Mouse (Mus musculus): ENCODE results near the gene Tnfrsf13b. TPM values are rescaled to one million over a fixed set of nuclear protein-coding genes. Genes with fewer than 3 reads are reported as not detected.

The Tnfrsf13b gene
- polyA plus RNA-seq (2015; fragmentation: Nextera tagmentation; extraction: Ambion mirVana) = 1.4 and 1.6 TPM in 2 replicates

GRCm38 (mm10) chr11:61126606-61127355, at the start of gene Tnfrsf13b:
Tnfrsf13b (plus strand) TSS chr11:61126755.
- 83% methylated on average over 23 of the region's 23 CpGs for WGBS
- Histone ChIP-seq H3K27me3 (no peaks in the 10 kb centered on the region), H3K9me3 (replicated peaks) (no peaks in the 10 kb centered on the region), H3K27ac (no peak within 1 kb of the TSS), H3K36me3 (no peaks in the 10 kb centered on the region), H3K4me3 (replicated peaks) (no peak within 1 kb of the TSS), H3K4me1 (no peaks in the 10 kb centered on the region), H3K4me2 (no peak within 1 kb of the TSS), H3K9ac (no peak within 1 kb of the TSS)
- ATAC-seq (replicated peaks; ENCODE audit: low FRiP score) = no peak

GRCm38 (mm10) chr11:61081624-61082023, 44.9 kb upstream of the Tnfrsf13b start:
- Histone ChIP-seq H3K36me3 (no peaks in the 10 kb centered on the region), H3K4me2 (no peak overlapping the region), H3K4me3 (replicated peaks) (no peak overlapping the region), H3K9ac (no peak overlapping the region), H3K9me3 (replicated peaks) (no peaks in the 10 kb centered on the region), H3K27ac (no peak overlapping the region), H3K4me1 (no peaks in the 10 kb centered on the region), H3K27me3 (no peaks in the 10 kb centered on the region)
- WGBS = 73% methylated on average over 2 of the region's 2 CpGs
- ATAC-seq (replicated peaks; ENCODE audit: low FRiP score) = no peak

- no peak overlapping the region for H3K27ac ChIP-seq
- no peak overlapping the region for H3K9ac ChIP-seq
- H3K36me3 ChIP-seq = no peaks in the 10 kb centered on the region
- H3K27me3 ChIP-seq = no peaks in the 10 kb centered on the region
- ATAC-seq (replicated peaks; ENCODE audit: low FRiP score) = no peak
- WGBS = 79% methylated on average over 7 of the region's 7 CpGs
- no peaks in the 10 kb centered on the region for H3K9me3 ChIP-seq (replicated peaks)
- no peak overlapping the region for H3K4me3 ChIP-seq (replicated peaks)
- no peaks in the 10 kb centered on the region for H3K4me1 ChIP-seq
- no peak overlapping the region for H3K4me2 ChIP-seq
Observed at GRCm38 (mm10) chr11:61090195-61090594, 36.4 kb upstream of the Tnfrsf13b start.

- Histone ChIP-seq H3K27me3 (no peaks in the 10 kb centered on the region), H3K36me3 (no peaks in the 10 kb centered on the region), H3K4me1 (no peaks in the 10 kb centered on the region), H3K4me2 (no peak overlapping the region), H3K27ac (no peak overlapping the region), H3K9me3 (replicated peaks) (no peaks in the 10 kb centered on the region), H3K4me3 (replicated peaks) (no peak overlapping the region), H3K9ac (no peak overlapping the region)
- WGBS = 74% methylated on average over 3 of the region's 3 CpGs
- ATAC-seq (replicated peaks; ENCODE audit: low FRiP score) = no peak
Observed at GRCm38 (mm10) chr11:61091192-61091591, 35.4 kb upstream of the Tnfrsf13b start.

GRCm38 (mm10) chr11:61091642-61092262, 34.8 kb upstream of the Tnfrsf13b start:
- no peak overlapping the region for H3K4me2 ChIP-seq
- 23% methylated on average over 7 of the region's 7 CpGs for WGBS

GRCm38 (mm10) chr11:61098046-61098445, 28.5 kb upstream of the Tnfrsf13b start:
- 62% methylated on average over 1 of the region's 1 CpGs for WGBS
- ATAC-seq (replicated peaks; ENCODE audit: low FRiP score) = no peak
- no peak overlapping the region for H3K4me3 ChIP-seq (replicated peaks)
- H3K27me3 ChIP-seq = no peaks in the 10 kb centered on the region; the same call in 1 of the 2 replicates
- no peaks in the 10 kb centered on the region for H3K36me3 ChIP-seq
- no peak overlapping the region for H3K9ac ChIP-seq
- H3K9me3 ChIP-seq (replicated peaks) = no peaks in the 10 kb centered on the region
- no peak overlapping the region for H3K4me2 ChIP-seq
- no peaks in the 10 kb centered on the region for H3K4me1 ChIP-seq
- no peak overlapping the region for H3K27ac ChIP-seq

More at GRCm38 (mm10) chr11:61091642-61092262, 34.8 kb upstream of the Tnfrsf13b start:
- no peaks in the 10 kb centered on the region for H3K9me3 ChIP-seq (replicated peaks)
- no peaks in the 10 kb centered on the region for H3K4me1 ChIP-seq
- no peak overlapping the region for H3K9ac ChIP-seq
- no peaks in the 10 kb centered on the region for H3K27me3 ChIP-seq
- H3K36me3 ChIP-seq = no peaks in the 10 kb centered on the region
- H3K27ac ChIP-seq = no peak overlapping the region
- no peak overlapping the region for H3K4me3 ChIP-seq (replicated peaks)
- no peak for ATAC-seq (replicated peaks; ENCODE audit: low FRiP score)

GRCm38 (mm10) chr11:61102397-61103339, 23.9 kb upstream of the Tnfrsf13b start:
- Histone ChIP-seq H3K27ac (no peak overlapping the region), H3K27me3 (peaks cover 5% of the 10 kb centered on the region; the same call in 1 of the 2 replicates), H3K9ac (no peak overlapping the region), H3K4me1 (no peaks in the 10 kb centered on the region), H3K9me3 (replicated peaks) (no peaks in the 10 kb centered on the region), H3K4me3 (replicated peaks) (no peak overlapping the region), H3K4me2 (no peak overlapping the region), H3K36me3 (no peaks in the 10 kb centered on the region)
- WGBS = 73% methylated on average over 13 of the region's 13 CpGs
- ATAC-seq (replicated peaks; ENCODE audit: low FRiP score) = no peak

- H3K9me3 ChIP-seq (replicated peaks) = no peaks in the 10 kb centered on the region
- H3K9ac ChIP-seq = no peak overlapping the region
- WGBS = 20% methylated on average over 20 of the region's 20 CpGs
- no peaks in the 10 kb centered on the region for H3K36me3 ChIP-seq
- H3K4me3 ChIP-seq (replicated peaks) = no peak overlapping the region
- H3K4me2 ChIP-seq = peak overlapping the region; percentile 34; the same call in 1 of the 2 replicates
- H3K4me1 ChIP-seq = no peaks in the 10 kb centered on the region
- no peak overlapping the region for H3K27ac ChIP-seq
- peak; percentile 86 for ATAC-seq (replicated peaks; ENCODE audit: low FRiP score)
- peaks cover 5% of the 10 kb centered on the region; the same call in 1 of the 2 replicates for H3K27me3 ChIP-seq
Observed at GRCm38 (mm10) chr11:61104241-61104901, 22.2 kb upstream of the Tnfrsf13b start.

- ATAC-seq (replicated peaks; ENCODE audit: low FRiP score) = no peak
- no peak overlapping the region for H3K9ac ChIP-seq
- no peaks in the 10 kb centered on the region for H3K36me3 ChIP-seq
- no peak overlapping the region for H3K4me3 ChIP-seq (replicated peaks)
- no peak overlapping the region for H3K27ac ChIP-seq
- no peak overlapping the region for H3K4me2 ChIP-seq
- 87% methylated on average over 12 of the region's 12 CpGs for WGBS
- 0 out of 2 replicates have a peak, but pooled peaks cover 5% of the 10 kb centered on the region for H3K27me3 ChIP-seq
- no peaks in the 10 kb centered on the region for H3K9me3 ChIP-seq (replicated peaks)
- H3K4me1 ChIP-seq = no peaks in the 10 kb centered on the region
Observed at GRCm38 (mm10) chr11:61108911-61109361, 17.6 kb upstream of the Tnfrsf13b start.

- H3K27me3 ChIP-seq = 0 out of 2 replicates have a peak, but pooled peaks cover 5% of the 10 kb centered on the region
- no peak overlapping the region for H3K9ac ChIP-seq
- WGBS = 74% methylated on average over 6 of the region's 6 CpGs
- no peak overlapping the region for H3K27ac ChIP-seq
- H3K36me3 ChIP-seq = no peaks in the 10 kb centered on the region
- no peaks in the 10 kb centered on the region for H3K4me1 ChIP-seq
- no peaks in the 10 kb centered on the region for H3K9me3 ChIP-seq (replicated peaks)
- H3K4me3 ChIP-seq (replicated peaks) = no peak overlapping the region
- H3K4me2 ChIP-seq = no peak overlapping the region
- no peak for ATAC-seq (replicated peaks; ENCODE audit: low FRiP score)
Observed at GRCm38 (mm10) chr11:61109707-61110106, 16.8 kb upstream of the Tnfrsf13b start.

GRCm38 (mm10) chr11:61110113-61110512, 16.4 kb upstream of the Tnfrsf13b start:
- Histone ChIP-seq H3K9ac (no peak overlapping the region), H3K4me2 (no peak overlapping the region), H3K36me3 (no peaks in the 10 kb centered on the region), H3K27ac (no peak overlapping the region), H3K27me3 (0 out of 2 replicates have a peak, but pooled peaks cover 2% of the 10 kb centered on the region), H3K9me3 (replicated peaks) (no peaks in the 10 kb centered on the region), H3K4me3 (replicated peaks) (no peak overlapping the region), H3K4me1 (no peaks in the 10 kb centered on the region)
- no peak for ATAC-seq (replicated peaks; ENCODE audit: low FRiP score)
- WGBS = 76% methylated on average over 10 of the region's 10 CpGs

All from kidney, embryonic 15.5 days (tissue).